Mouse (Mus musculus) fibroblast of lung, adult 2 months (primary cell): ENCODE measurements around the gene Fxyd5.

Source experiments
- DNase-seq: peaks from one replicate; pipeline ENCODE4 v3.0.0-alpha.2; 2011; ENCODE audit warnings: low read depth

The Fxyd5 gene

GRCm38 (mm10) chr7:31040281-31041022, 1.8 kb downstream of the Fxyd5 start:
- DNase-seq = no peak

GRCm38 (mm10) chr7:31039011-31039410, 3.3 kb downstream of the Fxyd5 start:
- DNase-seq = no peak

GRCm38 (mm10) chr7:31037675-31038074, 4.6 kb downstream of the Fxyd5 start:
- DNase-seq = no peak

GRCm38 (mm10) chr7:31036917-31037316, 5.4 kb downstream of the Fxyd5 start:
- DNase-seq = no peak

GRCm38 (mm10) chr7:31035291-31035690, 7.0 kb downstream of the Fxyd5 start:
- no peak for DNase-seq

- DNase-seq = no peak
Observed at GRCm38 (mm10) chr7:31034789-31035188, 7.5 kb downstream of the Fxyd5 start.

GRCm38 (mm10) chr7:31033409-31034165, 8.7 kb downstream of the Fxyd5 start:
- peak; percentile 66 for DNase-seq

- DNase-seq = no peak
Observed at GRCm38 (mm10) chr7:31031731-31032130, 10.6 kb downstream of the Fxyd5 start.

GRCm38 (mm10) chr7:31030717-31031116, 11.6 kb downstream of the Fxyd5 start:
- no peak for DNase-seq

- DNase-seq = no peak
Observed at GRCm38 (mm10) chr7:31028609-31029008, 13.7 kb downstream of the Fxyd5 start.

GRCm38 (mm10) chr7:31017104-31017901, 25.0 kb downstream of the Fxyd5 start:
- DNase-seq = peak; percentile 36

GRCm38 (mm10) chr7:31012971-31013370, 29.3 kb downstream of the Fxyd5 start:
- DNase-seq = no peak

GRCm38 (mm10) chr7:31008889-31009288, 33.4 kb downstream of the Fxyd5 start:
- no peak for DNase-seq

- no peak for DNase-seq
Observed at GRCm38 (mm10) chr7:31008175-31008574, 34.1 kb downstream of the Fxyd5 start.

GRCm38 (mm10) chr7:31007775-31008174, 34.5 kb downstream of the Fxyd5 start:
- DNase-seq = no peak

GRCm38 (mm10) chr7:31002650-31003049, 39.6 kb downstream of the Fxyd5 start:
- no peak for DNase-seq

- DNase-seq = peak; percentile 88
Observed at GRCm38 (mm10) chr7:31000505-31001020, 41.7 kb downstream of the Fxyd5 start.

GRCm38 (mm10) chr7:30996491-30996890, 45.8 kb downstream of the Fxyd5 start:
- DNase-seq = no peak

- DNase-seq = peak; percentile 80
Observed at GRCm38 (mm10) chr7:30993986-30994385, 48.3 kb downstream of the Fxyd5 start.

GRCm38 (mm10) chr7:30992148-30992547, 50.1 kb downstream of the Fxyd5 start:
- no peak for DNase-seq

- no peak for DNase-seq
Observed at GRCm38 (mm10) chr7:30988519-30989162, 53.6 kb downstream of the Fxyd5 start.

- DNase-seq = no peak
Observed at GRCm38 (mm10) chr7:30985357-30985756, 56.9 kb downstream of the Fxyd5 start.
